Mouse (Mus musculus): ENCODE results near the gene Phyh.
A peak's percentile ranks its signal among the peaks of the same experiment; 100 is the strongest.
"Not testable (repeated sequence)": the region's sequence is repeated elsewhere in the genome, so short reads cannot be mapped to it uniquely, and the experiment has no call there.

The Phyh gene

DNA sequence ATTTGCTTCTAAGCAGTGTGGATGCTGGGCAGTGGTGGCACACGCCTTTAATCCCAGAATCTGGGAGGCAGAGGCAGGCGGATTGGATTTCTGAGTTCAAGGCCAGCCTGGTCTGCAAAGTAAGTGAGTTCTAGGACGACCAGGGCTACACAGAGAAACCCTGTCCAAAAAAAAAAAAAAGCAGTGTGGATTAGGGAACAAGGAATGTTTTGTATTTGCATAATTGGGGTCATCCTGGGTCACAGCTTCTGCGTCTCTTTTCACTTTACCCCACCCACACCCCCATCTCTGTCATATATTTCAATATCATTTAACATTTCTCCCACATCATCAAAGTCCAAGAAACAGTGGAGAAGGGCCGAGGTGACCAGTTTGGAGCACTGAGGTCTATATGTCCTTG, 2.2 kb downstream of the Phyh start:
- DNase-seq = no peak

DNA sequence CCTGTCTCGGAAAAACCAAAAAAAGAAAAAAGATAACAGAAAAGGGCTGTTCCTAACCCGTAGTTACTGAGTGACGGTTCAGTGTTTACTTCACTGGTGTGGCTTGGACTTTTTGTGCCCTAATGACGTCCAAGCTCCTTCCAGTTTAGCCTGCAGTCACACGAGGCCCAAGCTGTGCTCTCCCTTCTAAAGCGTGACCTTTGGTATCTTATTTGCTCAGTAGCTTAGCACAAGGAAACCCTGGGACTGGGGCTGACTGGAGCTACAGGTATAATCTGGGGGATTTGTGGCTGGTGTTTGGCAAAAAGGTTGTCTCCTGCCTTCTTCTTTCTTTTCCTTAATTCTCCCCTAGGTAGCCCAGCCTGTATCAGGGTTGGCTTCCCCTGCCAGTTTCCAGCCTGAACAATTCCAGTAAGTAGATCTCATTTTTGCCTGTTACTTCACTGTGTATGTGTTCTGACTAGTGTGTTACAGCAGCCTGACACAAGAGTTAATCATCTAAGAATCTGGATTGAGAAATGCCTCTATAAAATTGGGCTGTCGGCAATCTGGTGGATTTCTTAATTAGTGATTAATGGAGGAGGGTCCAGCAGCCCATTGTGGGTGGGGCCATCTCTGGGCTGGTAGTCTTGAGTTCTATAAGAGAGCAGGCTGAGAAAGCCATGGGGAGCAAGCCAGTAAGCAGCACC, 3.8 kb downstream of the Phyh start:
- no peak for DNase-seq

DNA sequence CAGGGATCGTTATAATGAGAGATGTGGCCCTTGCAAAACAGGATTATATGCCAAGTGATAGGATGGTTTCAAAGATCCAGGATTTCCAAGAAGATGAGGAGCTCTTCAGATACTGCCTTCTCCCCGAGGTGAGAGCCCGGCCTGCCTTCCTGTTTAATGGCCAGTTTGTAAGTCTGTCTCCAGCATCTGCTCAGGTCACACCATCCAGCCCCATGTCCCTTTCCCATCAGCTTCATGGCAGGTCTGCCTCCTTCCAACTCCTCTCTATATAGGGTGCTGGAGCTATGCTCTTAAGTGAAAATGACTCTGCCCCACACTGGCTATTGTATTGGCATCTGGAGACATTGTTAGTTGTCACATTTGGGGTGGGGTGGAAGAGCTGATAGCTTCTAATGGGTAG, 8.6 kb downstream of the Phyh start:
- no peak for DNase-seq

DNA sequence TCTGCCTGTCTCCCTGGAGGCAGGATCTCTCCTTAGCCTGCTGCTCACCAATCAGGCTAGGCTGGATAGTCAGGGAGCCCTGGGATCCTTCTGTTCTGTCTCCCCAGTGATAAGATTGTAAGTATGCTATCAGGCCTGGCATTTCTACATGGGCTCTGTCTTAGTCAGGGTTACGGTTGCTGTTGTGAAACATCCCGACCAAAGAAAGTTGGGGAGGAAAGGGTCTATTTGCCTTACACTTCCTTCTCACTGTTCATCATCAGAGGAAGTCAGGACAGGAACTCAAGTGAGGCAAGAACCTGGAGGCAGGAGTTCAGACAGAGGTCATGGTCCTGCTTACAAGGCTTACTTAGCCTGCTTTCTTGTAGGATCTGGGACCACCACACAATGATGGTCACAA, 10.4 kb downstream of the Phyh start:
- DNase-seq = no peak

DNA sequence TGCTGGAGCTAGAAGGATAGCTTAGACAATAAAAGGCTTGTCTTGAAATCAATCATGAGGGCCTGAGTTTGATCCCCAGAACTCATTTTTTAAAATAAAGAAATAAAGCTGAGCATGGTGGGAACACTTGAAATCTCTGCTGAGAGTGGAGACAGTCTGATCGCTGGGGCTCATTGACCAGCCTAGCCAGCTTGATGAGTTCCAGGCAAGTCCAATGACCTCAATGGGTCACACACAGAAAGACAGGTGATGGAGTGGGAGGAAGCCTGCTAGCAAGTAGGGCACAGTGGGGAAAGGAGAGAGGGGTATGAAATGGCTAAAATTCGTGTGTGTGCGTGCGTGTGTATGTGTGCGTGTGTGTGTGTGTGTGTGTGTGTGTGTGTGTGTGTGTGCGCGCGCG, 15.7 kb downstream of the Phyh start:
- DNase-seq = no peak

DNA sequence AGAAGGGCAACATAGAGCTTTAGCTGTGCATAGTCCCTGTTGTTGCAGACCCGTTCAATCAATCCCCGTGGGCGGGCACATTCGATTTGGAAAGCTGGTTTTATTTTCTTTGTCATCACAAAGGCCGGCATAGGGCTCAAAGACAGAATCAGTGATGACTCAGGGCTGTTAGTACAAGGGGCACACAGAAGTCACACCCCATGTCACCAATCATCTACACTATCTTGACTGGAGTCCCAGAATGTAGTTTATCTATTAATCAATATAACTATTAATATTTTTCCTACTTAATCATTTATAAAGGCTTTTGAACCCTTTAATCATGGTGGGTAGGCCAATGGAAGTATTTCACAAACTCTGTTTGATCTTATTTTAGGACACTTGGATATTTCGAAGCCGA, 19.1 kb downstream of the Phyh start:
- no peak for DNase-seq

DNA sequence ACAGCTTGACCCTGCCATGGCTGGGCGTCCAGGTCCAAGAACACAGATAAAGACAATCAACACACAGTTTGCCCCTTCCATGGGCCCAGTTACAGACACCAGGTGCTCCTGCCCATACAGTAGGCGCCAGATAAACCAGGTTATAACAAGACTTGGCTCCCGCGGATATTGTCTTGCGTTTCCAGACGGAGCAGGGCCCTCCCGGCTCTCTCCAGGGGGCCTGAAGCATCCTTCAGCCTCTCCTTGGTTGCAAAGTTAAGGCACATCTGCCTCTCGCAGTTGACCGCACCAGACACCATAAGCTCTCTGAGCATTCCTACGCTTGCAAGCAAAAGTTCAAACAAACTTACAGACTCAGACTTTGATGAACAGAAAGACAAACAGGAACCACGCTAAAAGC, 22.0 kb downstream of the Phyh start:
- DNase-seq = no peak

DNA sequence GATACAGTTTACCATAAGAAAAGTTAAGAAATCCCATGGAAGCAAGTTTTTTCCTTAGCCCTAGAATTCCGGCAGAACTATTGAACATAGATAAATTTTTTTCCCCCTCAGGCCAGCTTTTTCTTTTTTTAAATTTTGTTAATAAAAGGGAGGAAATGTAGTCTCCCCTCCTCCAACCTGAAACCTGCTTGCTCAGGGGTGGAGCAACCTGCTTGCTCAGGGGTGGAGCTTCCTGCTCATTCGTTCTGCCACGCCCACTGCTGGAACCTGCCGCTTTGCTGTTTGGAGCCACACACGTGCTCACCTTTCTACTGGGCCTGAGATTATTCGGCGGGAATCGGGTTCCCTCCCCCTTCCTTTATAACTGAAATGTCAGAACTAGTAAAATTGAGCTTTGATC, 30.9 kb downstream of the Phyh start:
- not testable (repeated sequence) for DNase-seq

DNA sequence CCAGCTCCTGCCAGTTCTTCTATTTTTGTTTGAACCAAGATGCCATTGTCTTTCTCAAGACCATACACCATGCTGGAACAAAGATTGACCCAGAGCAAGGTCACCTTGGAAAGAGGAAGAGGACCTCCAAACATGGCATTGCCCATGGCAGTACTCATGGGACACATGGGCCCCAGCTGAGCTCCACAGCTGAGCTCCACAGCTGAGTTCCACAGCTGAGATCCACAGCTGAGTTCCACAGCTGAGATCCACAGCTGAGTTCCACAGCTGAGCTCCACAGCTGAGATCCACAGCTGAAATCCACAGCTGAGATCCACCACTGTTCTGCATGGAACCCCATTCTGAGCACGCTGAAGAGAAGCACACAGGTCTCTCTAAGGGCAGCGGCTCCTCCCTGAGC, 32.2 kb downstream of the Phyh start:
- DNase-seq = no peak

DNA sequence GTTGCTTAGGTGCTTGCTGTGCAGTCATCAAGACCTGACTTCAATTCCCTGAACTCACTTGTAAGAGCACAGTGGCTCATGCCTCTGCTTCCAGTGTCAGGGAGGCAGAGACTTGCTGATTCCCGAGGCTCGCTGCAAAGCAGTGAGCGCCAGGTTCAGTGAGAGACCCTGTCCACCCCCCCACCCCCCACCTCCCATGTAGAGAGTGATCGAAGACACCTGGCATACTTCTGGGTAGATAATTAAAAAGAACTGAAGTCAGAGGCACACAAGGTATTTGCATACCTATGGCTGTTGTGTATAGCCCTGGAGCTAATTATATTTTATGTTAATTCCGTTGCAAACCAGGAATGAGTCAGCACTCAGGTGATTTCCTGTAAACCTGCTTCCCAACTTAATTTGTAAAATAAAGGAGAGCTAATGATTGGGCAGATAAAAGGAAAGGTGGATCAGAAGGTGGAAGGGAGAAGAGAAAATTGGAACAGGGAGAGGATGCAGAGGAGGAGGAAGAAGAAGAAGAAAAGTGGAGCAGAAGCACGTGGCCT, 35.5 kb downstream of the Phyh start:
- no peak for DNase-seq

DNA sequence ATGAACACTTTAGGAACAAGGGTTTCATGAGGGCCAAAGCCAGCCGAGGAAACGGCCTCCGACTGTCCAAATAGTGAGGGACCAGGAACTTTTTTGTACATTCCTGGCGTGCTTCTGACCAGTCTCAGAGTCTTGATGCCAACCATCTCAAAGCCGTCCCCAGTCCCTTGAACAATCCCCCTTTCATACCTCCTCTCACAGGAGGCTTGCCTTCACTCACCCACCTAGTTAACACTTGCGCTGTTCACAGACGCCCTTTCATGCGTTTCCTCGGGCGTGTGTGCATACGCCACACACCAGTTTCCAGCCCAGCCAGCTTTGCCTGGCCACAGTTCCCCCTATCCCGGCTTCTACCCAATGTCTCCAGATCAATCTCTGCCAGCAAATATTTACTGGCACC, 39.2 kb downstream of the Phyh start:
- DNase-seq = no peak

DNA sequence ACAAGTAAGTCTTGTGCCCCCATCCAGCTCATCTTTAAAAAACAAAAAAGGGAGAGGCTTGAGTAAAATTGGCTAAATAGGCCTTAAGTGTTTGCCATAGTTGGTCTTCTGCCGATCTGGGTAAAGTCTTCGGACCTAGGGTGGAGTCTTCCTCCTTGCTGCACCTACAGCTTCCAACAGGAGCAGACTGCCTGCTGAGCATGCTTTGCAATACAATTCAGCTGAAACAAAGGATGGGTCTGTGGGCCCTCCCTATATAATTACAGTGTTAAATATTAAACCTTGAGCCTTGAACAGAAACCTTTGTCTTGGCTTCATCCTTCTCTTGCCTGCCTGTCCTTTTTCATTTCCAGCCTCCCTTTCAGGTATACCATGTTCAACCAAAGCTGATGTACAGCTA, 49.0 kb downstream of the Phyh start:
- DNase-seq = no peak

DNA sequence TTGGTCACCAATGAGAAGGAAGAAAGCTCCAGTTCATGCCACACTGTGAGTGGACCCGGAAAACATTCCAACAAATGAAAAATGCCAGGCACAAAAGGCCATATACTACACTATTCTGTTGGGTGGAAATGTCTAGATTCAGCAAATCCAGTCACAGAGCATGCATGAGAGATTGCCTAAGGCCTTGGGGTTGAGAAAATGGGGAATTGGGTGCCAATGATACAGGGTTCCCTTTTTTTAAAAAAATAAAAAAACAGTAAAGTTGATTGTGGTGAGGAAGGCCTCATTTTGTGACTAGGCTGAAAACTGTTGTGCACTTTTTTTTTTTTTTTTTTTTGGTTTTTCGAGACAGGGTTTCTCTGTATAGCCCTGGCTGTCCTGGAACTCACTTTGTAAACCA, 50.3 kb downstream of the Phyh start:
- no peak for DNase-seq

DNA sequence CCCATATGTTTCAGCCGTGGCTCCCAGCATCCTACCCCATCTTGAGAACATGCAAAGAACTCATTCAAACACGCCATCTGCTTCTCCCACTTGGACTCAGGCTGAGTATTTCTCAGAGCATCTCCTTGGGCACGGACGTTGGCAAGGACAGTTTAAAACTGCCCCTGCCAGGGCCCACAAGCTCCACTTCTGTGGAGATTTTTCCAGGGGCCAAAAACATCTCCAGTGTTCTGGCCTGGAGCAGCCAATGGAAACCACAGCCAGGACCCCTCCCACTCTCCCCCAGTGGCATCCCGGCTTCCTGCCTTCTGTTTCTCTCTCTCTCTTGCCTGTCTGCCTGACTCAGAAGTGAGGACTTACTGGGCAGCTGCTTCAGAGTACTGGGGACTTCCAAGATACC, 57.0 kb downstream of the Phyh start, which contains the start of gene Ucma:
Ucma (plus strand) TSS at position 316 of the 400 bp plus-strand sequence.
- DNase-seq = peak; percentile 20 to 51

DNA sequence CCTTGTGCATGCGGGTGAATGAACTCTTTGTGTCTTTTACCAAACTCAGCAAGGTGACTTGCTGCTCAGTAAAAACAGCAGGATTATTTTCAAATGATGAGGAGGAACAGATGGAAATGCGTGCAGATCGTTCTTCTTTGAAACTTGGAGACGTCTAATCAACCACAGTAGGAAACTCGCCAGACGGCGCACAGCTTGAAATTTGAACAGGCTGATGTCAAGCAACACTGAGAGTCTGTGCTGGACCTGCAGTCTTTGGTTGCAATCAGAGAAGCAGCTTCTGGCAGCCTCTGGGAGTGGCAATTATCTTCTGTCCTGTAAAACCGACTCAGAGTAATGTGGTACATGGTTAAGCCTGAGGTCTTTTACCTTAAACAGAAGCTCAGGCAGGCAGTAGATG, 59.3 kb downstream of the Phyh start:
- DNase-seq = peak; percentile 63 to 69

DNA sequence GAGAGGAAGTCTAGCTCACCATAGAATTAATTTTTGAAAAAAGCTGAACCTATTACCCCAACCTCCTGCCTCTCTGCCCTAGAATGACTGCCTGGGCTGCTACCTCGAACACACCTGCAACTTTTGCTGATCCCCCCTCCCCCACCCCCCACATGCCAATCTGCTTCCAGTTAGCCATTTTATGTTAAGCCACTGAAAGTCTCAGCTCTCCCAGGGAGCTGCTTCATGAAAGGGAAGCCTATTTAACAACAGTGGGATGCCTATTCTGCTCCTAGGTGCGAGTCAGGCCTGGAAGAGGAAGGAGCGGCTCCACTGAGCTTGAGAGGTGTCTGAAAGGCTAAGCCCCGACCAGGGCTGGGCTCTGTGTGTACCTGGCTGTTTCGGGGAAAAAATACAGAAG, 65.2 kb downstream of the Phyh start:
- DNase-seq = no peak

DNA sequence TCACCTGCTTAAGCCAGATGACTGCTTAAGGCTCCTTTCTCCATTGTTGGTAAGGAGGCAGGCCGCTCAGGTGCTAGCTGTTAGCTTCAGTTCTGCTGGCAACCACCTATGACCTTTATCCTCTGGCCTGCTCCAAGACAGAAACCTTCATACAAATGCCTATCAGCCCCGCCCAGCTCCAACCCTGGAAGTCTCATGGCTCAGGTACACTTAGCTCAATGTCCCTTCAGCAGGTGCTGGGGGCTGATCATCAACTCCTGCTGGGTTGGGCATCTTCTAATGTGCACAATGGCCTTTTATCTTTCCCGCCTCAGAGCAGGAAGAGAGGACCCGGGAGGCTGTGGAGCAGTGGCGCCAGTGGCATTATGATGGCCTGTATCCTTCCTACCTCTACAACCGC, 66.2 kb downstream of the Phyh start:
- no peak for DNase-seq

DNA sequence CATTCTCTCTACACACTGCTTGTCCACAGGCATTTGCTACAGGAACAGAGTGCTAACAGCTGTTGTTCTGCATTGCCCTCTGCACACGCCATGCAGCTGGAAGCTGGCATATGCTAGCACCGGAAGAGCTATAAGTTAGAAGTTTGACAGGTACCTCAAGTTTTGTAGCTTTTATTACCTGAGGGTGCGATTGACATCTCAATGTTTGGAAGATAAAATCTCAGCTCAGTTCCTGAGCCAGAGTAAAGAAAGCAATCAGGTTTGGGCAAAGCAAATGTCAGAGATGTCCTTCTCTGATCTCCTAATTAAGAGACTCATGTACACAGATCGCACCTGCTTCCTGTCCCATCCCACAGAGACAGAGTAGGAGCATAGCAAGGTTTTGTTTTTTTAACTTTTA, 68.0 kb downstream of the Phyh start:
- no peak for DNase-seq

DNA sequence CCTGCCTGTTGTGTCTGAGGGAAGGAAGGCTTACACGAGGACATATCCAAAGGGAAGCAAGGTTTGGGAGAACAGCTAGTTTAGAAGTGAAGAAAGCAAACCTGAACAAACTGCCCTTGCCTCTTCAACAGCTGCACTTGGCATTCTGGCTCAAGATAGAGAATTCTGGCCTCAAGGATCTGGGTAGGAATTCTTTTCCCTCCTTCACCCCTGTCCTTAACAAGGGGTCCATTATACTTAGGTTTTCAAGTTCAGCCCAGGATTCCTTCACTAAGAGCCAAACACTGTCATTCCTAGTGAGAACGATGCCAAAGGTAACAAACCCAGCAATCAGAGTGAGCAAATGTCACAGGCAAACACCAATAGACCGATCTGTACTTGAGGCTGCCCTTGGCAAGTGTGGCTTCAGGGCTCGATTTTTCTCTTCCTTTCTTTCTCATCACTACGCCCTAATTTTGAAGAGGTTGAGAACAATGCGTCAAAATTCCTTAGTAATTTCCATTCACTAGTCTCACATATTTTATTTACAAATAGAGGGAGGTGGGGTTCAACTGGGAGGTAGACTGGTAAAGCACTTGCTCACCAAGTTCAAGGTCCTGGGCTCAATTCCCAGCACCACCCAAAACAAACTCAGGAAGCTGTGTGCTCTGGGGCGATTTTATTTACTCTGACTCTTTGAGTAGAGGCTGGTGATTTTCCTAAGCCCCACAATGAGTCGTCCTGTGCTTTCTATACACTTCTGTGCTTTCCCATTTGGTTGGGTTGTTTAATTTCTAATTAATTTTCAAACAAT, 68.8 kb downstream of the Phyh start:
- no peak for DNase-seq

All from cerebellum, postnatal 14 days (tissue).